Mouse (Mus musculus) kidney, embryonic 16.5 days (tissue): ENCODE data around the gene Lin28a. TPM values are rescaled to one million over a fixed set of nuclear protein-coding genes. Genes with fewer than 3 reads are reported as not detected.

ENCODE experiments used
- ATAC-seq: fragments of 200-750 bp; cut with Nextera tagmentation; 2 replicates; pipeline ENCODE4 v1.8.0; 2017; ENCODE audit warnings: moderate TSS enrichment; ENCODE audit not compliant: low FRiP score, low TSS enrichment
- H3K27ac ChIP-seq: fragments of 300-500 bp; sonication (generic); 2 replicates; pipeline ENCODE4 v1.5.1; 2014; ENCODE audit warnings: low read length
- H3K27me3 ChIP-seq: fragments of 300-500 bp; sonication (generic); 2 replicates; pipeline ENCODE4 v1.6.1; 2014; ENCODE audit warnings: low read length, control low read depth, mixed read lengths; ENCODE audit not compliant: insufficient read depth
- H3K36me3 ChIP-seq: fragments of 300-500 bp; sonication (generic); 2 replicates; pipeline ENCODE4 v1.6.1; 2014; ENCODE audit warnings: low read length, control low read depth, mixed read lengths; ENCODE audit not compliant: insufficient read depth
- H3K4me1 ChIP-seq: fragments of 300-500 bp; sonication (generic); 2 replicates; pipeline ENCODE4 v1.6.1; 2014; ENCODE audit warnings: low read length, control low read depth, mixed read lengths; ENCODE audit not compliant: insufficient read depth
- H3K4me2 ChIP-seq: fragments of 300-500 bp; sonication (generic); replicated peaks from 2 replicates; pipeline ENCODE4 v1.6.1; 2014; ENCODE audit warnings: low read depth, low read length
- H3K4me3 ChIP-seq: fragments of 300-500 bp; sonication (generic); 2 replicates; pipeline ENCODE4 v1.5.1; 2014; ENCODE audit warnings: mild to moderate bottlenecking, low read length
- H3K9ac ChIP-seq: fragments of 300-500 bp; sonication (generic); replicated peaks from 2 replicates; pipeline ENCODE4 v1.6.1; 2014; ENCODE audit warnings: low read length
- H3K9me3 ChIP-seq: fragments of 300-500 bp; sonication (generic); 2 replicates; pipeline ENCODE4 v1.6.1; 2016; ENCODE audit warnings: low read length, control low read depth
- WGBS: fragments of 180-500 bp; shearing (Covaris S2); extraction: QIAGEN DNeasy Blood & Tissue Kit; methylation state at CpG from one replicate; pipeline ENCODE4 v1.1.7; 2014; 5-methylcytosine and 5-hydroxymethylcytosine counted together
- polyA plus RNA-seq: library from polyadenylated mRNA; unstranded; fragments of >200 nt; fragmentation: Nextera tagmentation; extraction: Ambion mirVana; gene quantifications from 2 replicates; pipeline ENCODE4 v1.2.1, GENCODE M21; 2015

The Lin28a gene
- polyA plus RNA-seq, 1 experiment from 2014 or later: not detected

- Histone ChIP-seq H3K4me1 (peaks cover 35% of the 10 kb centered on the region), H3K27me3 (peaks cover 36% of the 10 kb centered on the region), H3K4me3 (no peak overlapping the region), H3K4me2 (no peak overlapping the region), H3K9ac (no peak overlapping the region), H3K36me3 (no peaks in the 10 kb centered on the region), H3K9me3 (no peaks in the 10 kb centered on the region), H3K27ac (no peak overlapping the region)
- WGBS: 2% methylated on average over 16 of the region's 16 CpGs
- ATAC-seq: no peak
Measured at GRCm38 (mm10) chr4:134019641-134020351, 1.2 kb upstream of the Lin28a start.

GRCm38 (mm10) chr4:134019210-134019609, 569 bp upstream of the Lin28a start:
- H3K9me3 ChIP-seq: no peaks in the 10 kb centered on the region
- no peak overlapping the region for H3K4me2 ChIP-seq
- no peak for ATAC-seq
- H3K27ac ChIP-seq: no peak overlapping the region
- peaks cover 35% of the 10 kb centered on the region for H3K4me1 ChIP-seq
- H3K36me3 ChIP-seq: no peaks in the 10 kb centered on the region
- H3K4me3 ChIP-seq: no peak overlapping the region
- H3K9ac ChIP-seq: no peak overlapping the region
- H3K27me3 ChIP-seq: peaks cover 36% of the 10 kb centered on the region
- under 1% methylated on average over 9 of the region's 10 CpGs for WGBS

- no peak overlapping the region for H3K9ac ChIP-seq
- H3K4me3 ChIP-seq: peak overlapping the region; percentile 26
- WGBS: under 1% methylated on average over 46 of the region's 46 CpGs
- H3K27ac ChIP-seq: no peak overlapping the region
- no peaks in the 10 kb centered on the region for H3K36me3 ChIP-seq
- H3K4me2 ChIP-seq: peak overlapping the region; percentile 40
- H3K27me3 ChIP-seq: peaks cover 36% of the 10 kb centered on the region
- peak; percentile 12; the same call in 1 of the 2 replicates for ATAC-seq
- H3K9me3 ChIP-seq: no peaks in the 10 kb centered on the region
- peaks cover 35% of the 10 kb centered on the region for H3K4me1 ChIP-seq
Measured at GRCm38 (mm10) chr4:134018038-134018778, 433 bp downstream of the Lin28a start.

- H3K36me3 ChIP-seq: no peaks in the 10 kb centered on the region
- H3K9ac ChIP-seq: no peak overlapping the region
- H3K4me1 ChIP-seq: peaks cover 35% of the 10 kb centered on the region
- WGBS: 2% methylated on average over 21 of the region's 21 CpGs
- peak overlapping the region; percentile 40 for H3K4me2 ChIP-seq
- no peak overlapping the region for H3K27ac ChIP-seq
- ATAC-seq: 0 out of 2 replicates have a peak, but pooled peaks have one; percentile 35
- H3K27me3 ChIP-seq: peaks cover 36% of the 10 kb centered on the region
- no peaks in the 10 kb centered on the region for H3K9me3 ChIP-seq
- H3K4me3 ChIP-seq: peak overlapping the region; percentile 26
Measured at GRCm38 (mm10) chr4:134017201-134017865, 1.3 kb downstream of the Lin28a start.

- peaks cover 36% of the 10 kb centered on the region for H3K27me3 ChIP-seq
- H3K9me3 ChIP-seq: no peaks in the 10 kb centered on the region
- H3K9ac ChIP-seq: no peak overlapping the region
- no peak overlapping the region for H3K4me3 ChIP-seq
- H3K36me3 ChIP-seq: no peaks in the 10 kb centered on the region
- H3K4me1 ChIP-seq: peaks cover 40% of the 10 kb centered on the region
- H3K27ac ChIP-seq: no peak overlapping the region
- no peak overlapping the region for H3K4me2 ChIP-seq
- ATAC-seq: no peak
- 4% methylated on average over 8 of the region's 8 CpGs for WGBS
Measured at GRCm38 (mm10) chr4:134016767-134017166, 1.9 kb downstream of the Lin28a start.

- no peak overlapping the region for H3K9ac ChIP-seq
- no peak overlapping the region for H3K4me2 ChIP-seq
- H3K4me3 ChIP-seq: no peak overlapping the region
- ATAC-seq: no peak
- 12% methylated on average over 7 of the region's 7 CpGs for WGBS
- no peaks in the 10 kb centered on the region for H3K36me3 ChIP-seq
- peaks cover 36% of the 10 kb centered on the region for H3K27me3 ChIP-seq
- no peak overlapping the region for H3K27ac ChIP-seq
- H3K4me1 ChIP-seq: peaks cover 42% of the 10 kb centered on the region
- H3K9me3 ChIP-seq: no peaks in the 10 kb centered on the region
Measured at GRCm38 (mm10) chr4:134016208-134016607, 2.4 kb downstream of the Lin28a start.

GRCm38 (mm10) chr4:134012858-134013528, 5.6 kb downstream of the Lin28a start:
- peaks cover 27% of the 10 kb centered on the region for H3K4me1 ChIP-seq
- H3K9ac ChIP-seq: no peak overlapping the region
- peaks cover 18% of the 10 kb centered on the region for H3K27me3 ChIP-seq
- H3K4me2 ChIP-seq: no peak overlapping the region
- 41% methylated on average over 12 of the region's 12 CpGs for WGBS
- no peak overlapping the region for H3K4me3 ChIP-seq
- no peaks in the 10 kb centered on the region for H3K36me3 ChIP-seq
- H3K27ac ChIP-seq: no peak overlapping the region
- ATAC-seq: no peak
- H3K9me3 ChIP-seq: no peaks in the 10 kb centered on the region

GRCm38 (mm10) chr4:134011450-134012414, 6.9 kb downstream of the Lin28a start:
- Histone ChIP-seq H3K4me3 (no peak overlapping the region), H3K27ac (0 out of 2 replicates have a peak overlapping the region, but pooled peaks have one; percentile 49), H3K9me3 (no peaks in the 10 kb centered on the region), H3K4me2 (no peak overlapping the region), H3K27me3 (peaks cover 5% of the 10 kb centered on the region), H3K9ac (no peak overlapping the region), H3K4me1 (peaks cover 14% of the 10 kb centered on the region), H3K36me3 (no peaks in the 10 kb centered on the region)
- 18% methylated on average over 16 of the region's 16 CpGs for WGBS
- peak; percentile 31; the same call in 1 of the 2 replicates for ATAC-seq
